Mouse (Mus musculus) lung, postnatal 0 days (tissue): ENCODE data around the gene Zfp385c.

Experiments used
- CTCF ChIP-seq: IDR thresholded peaks from 2 replicates; pipeline ENCODE4 v1.5.1; 2016; ENCODE audit warnings: antibody characterized with exemption, mild to moderate bottlenecking
- EP300 ChIP-seq: IDR thresholded peaks from 2 replicates; pipeline ENCODE4 v1.6.1; 2016; ENCODE audit warnings: antibody characterized with exemption, mild to moderate bottlenecking, control low read depth

GRCm38 (mm10) chr11:100693154-100693553 is 899 bp upstream of the Zfp385c start:
- TF ChIP-seq CTCF (no peak), EP300 (no peak)
